ENCODE assay signal across 12 mouse cellular contexts in the genomic region with DNA sequence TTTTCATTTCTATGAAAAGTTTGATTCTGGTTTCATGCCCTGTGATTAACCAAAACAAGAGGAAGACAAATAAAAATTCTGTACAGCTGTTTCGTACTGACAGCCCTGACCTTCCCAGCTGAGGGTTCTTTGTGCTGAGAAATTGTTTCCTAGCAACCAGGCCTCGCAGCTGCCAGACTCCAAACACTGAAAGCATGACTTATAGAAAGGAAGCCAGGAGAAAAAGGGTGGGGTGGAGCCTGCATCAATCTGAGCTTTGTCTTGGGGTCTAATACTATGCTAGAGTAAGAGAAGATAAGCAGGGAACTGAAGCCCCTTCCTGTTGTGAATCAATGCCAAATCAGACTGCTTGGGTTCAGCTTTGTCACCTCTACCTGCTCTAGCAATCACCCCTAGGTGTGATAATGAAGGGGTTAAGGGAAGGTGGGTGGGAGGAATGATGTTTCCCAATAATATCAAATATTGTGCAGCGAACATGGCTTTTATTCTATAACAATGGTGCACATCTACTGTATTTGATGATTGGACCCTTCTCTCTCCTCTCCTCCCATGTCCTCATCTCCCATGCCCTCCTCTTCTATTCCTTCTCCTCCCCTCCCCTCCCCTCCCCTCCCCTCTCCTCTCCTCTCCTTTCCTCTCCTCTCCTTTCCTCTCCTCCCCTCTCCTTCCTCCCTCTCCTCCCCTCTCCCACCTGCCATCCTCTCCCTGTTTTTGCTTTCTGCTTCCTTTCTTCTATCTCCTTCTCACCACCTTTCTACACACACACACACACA. TPM values are rescaled to one million over a fixed set of nuclear protein-coding genes. Genes with fewer than 3 reads are reported as not detected.
DNase-seq lines count a peak whose midpoint lies in the region; ATAC-seq lines count a peak whose summit lies in the region.
"Had no signal": no experiment of that assay in that cellular context is flagged by ENCODE, and none has a peak within 500 bp of the region (broad histone marks: within the 10 kb centered on the region; RNA-seq: fewer than 3 reads in every experiment).

No protein-coding gene starts in this region.

- no peaks in the 10 kb centered on the region for H3K36me3 ChIP-seq in limb, embryonic 11.5 days (ENCODE audit: control insufficient read depth, insufficient read depth, low read length)
- no peaks in the 10 kb centered on the region for H3K36me3 ChIP-seq in limb, embryonic 10.5 days
- H3K36me3 ChIP-seq in embryonic facial prominence, embryonic 12.5 days: no peaks in the 10 kb centered on the region
- H3K36me3 ChIP-seq in hindbrain, embryonic 15.5 days: no peaks in the 10 kb centered on the region
- no peaks in the 10 kb centered on the region for H3K36me3 ChIP-seq in neural tube, embryonic 14.5 days (ENCODE audit: control insufficient read depth, insufficient read depth, low read length)
- H3K36me3 ChIP-seq: G1E had no signal

- DNase-seq in limb, embryonic 11.5 days (ENCODE audit: low spot score): no peak
- DNase-seq in limb, embryonic 10.5 days (ENCODE audit: low spot score): no peak
- DNase-seq in layer of hippocampus, postnatal 14 days (ENCODE audit: low spot score in 2 of 2): no peak
- no peak for DNase-seq in thymus, postnatal 36 days
- DNase-seq: cerebellum, adult 11 months; gastrocnemius, postnatal 10 days; kidney, adult 9 months had no signal

- H3K9me3 ChIP-seq in limb, embryonic 11.5 days (ENCODE audit: control insufficient read depth, low read length): no peaks in the 10 kb centered on the region
- H3K9me3 ChIP-seq in limb, embryonic 10.5 days (replicated peaks): no peaks in the 10 kb centered on the region
- no peaks in the 10 kb centered on the region for H3K9me3 ChIP-seq in embryonic facial prominence, embryonic 12.5 days
- no peaks in the 10 kb centered on the region for H3K9me3 ChIP-seq in hindbrain, embryonic 15.5 days
- H3K9me3 ChIP-seq in neural tube, embryonic 14.5 days (ENCODE audit: control insufficient read depth, low read length): no peaks in the 10 kb centered on the region
- H3K9me3 ChIP-seq: G1E had no signal

- no peaks in the 10 kb centered on the region for H3K4me1 ChIP-seq in limb, embryonic 11.5 days (ENCODE audit: control insufficient read depth, insufficient read depth, low read length)
- no peaks in the 10 kb centered on the region for H3K4me1 ChIP-seq in limb, embryonic 10.5 days
- H3K4me1 ChIP-seq in embryonic facial prominence, embryonic 12.5 days: no peaks in the 10 kb centered on the region
- H3K4me1 ChIP-seq in hindbrain, embryonic 15.5 days (replicated peaks): peaks cover 9% of the 10 kb centered on the region
- peaks cover 12% of the 10 kb centered on the region; the same call in 1 of the 2 replicates for H3K4me1 ChIP-seq in neural tube, embryonic 14.5 days (ENCODE audit: control insufficient read depth, insufficient read depth, low read length)

- H3K27me3 ChIP-seq in limb, embryonic 11.5 days (ENCODE audit: control insufficient read depth, insufficient read depth, low read length): 0 out of 2 replicates have a peak, but pooled peaks cover 2% of the 10 kb centered on the region
- peaks cover 48% of the 10 kb centered on the region for H3K27me3 ChIP-seq in limb, embryonic 10.5 days (ENCODE audit: low read depth, poor library complexity, severe bottlenecking)
- H3K27me3 ChIP-seq in embryonic facial prominence, embryonic 12.5 days: 0 out of 2 replicates have a peak, but pooled peaks cover 3% of the 10 kb centered on the region
- H3K27me3 ChIP-seq in hindbrain, embryonic 15.5 days: no peaks in the 10 kb centered on the region
- H3K27me3 ChIP-seq in neural tube, embryonic 14.5 days (ENCODE audit: control insufficient read depth, insufficient read depth, low read length): no peaks in the 10 kb centered on the region

- peak; percentile 65; the same call in 1 of the 2 replicates for ATAC-seq in limb, embryonic 11.5 days (ENCODE audit: insufficient number of reproducible peaks, low FRiP score, low TSS enrichment, low read depth)
- 0 out of 2 replicates have a peak, but pooled peaks have one; percentile 22 for ATAC-seq in embryonic facial prominence, embryonic 12.5 days (ENCODE audit: insufficient number of reproducible peaks, insufficient read depth, low FRiP score, low TSS enrichment)
- ATAC-seq in hindbrain, embryonic 15.5 days (ENCODE audit: low FRiP score, low read depth): peak; percentile 74
- peak; percentile 52 for ATAC-seq in neural tube, embryonic 14.5 days (ENCODE audit: low read depth)
- ATAC-seq in granulocyte monocyte progenitor cell, adult 5-6 weeks (replicated peaks; ENCODE audit: poor library complexity, severe bottlenecking): no peak

- no peak overlapping the region for H3K4me2 ChIP-seq in limb, embryonic 11.5 days (ENCODE audit: low read depth, severe bottlenecking)
- no peak overlapping the region for H3K4me2 ChIP-seq in embryonic facial prominence, embryonic 12.5 days (replicated peaks)
- H3K4me2 ChIP-seq in hindbrain, embryonic 15.5 days: no peak overlapping the region
- H3K4me2 ChIP-seq in neural tube, embryonic 14.5 days (ENCODE audit: low read depth, low read length): no peak overlapping the region; the same call in 1 of the 2 replicates

- H3K27ac ChIP-seq in limb, embryonic 11.5 days (replicated peaks; ENCODE audit: low read depth, low read length): no peak overlapping the region
- no peak overlapping the region for H3K27ac ChIP-seq in limb, embryonic 10.5 days
- H3K27ac ChIP-seq in embryonic facial prominence, embryonic 12.5 days: no peak overlapping the region
- H3K27ac ChIP-seq in hindbrain, embryonic 15.5 days (replicated peaks): peak overlapping the region; percentile 62
- H3K27ac ChIP-seq in neural tube, embryonic 14.5 days (ENCODE audit: low read depth, low read length): peak overlapping the region; percentile 40; the same call in 1 of the 2 replicates

- H3K9ac ChIP-seq in limb, embryonic 11.5 days (ENCODE audit: low read length): no peak overlapping the region
- no peak overlapping the region for H3K9ac ChIP-seq in embryonic facial prominence, embryonic 12.5 days
- H3K9ac ChIP-seq in hindbrain, embryonic 15.5 days: no peak overlapping the region
- H3K9ac ChIP-seq in neural tube, embryonic 14.5 days (replicated peaks; ENCODE audit: low read depth, low read length): no peak overlapping the region

- H3K4me3 ChIP-seq in limb, embryonic 11.5 days (ENCODE audit: low read depth, low read length): no peak overlapping the region
- H3K4me3 ChIP-seq in limb, embryonic 10.5 days: no peak overlapping the region
- H3K4me3 ChIP-seq in embryonic facial prominence, embryonic 12.5 days: no peak overlapping the region
- no peak overlapping the region for H3K4me3 ChIP-seq in hindbrain, embryonic 15.5 days
- no peak overlapping the region for H3K4me3 ChIP-seq in neural tube, embryonic 14.5 days (ENCODE audit: low read depth, low read length)

- WGBS in limb, embryonic 11.5 days: 66% methylated on average over 3 of the region's 3 CpGs
- 58% methylated on average over 3 of the region's 3 CpGs for WGBS in limb, embryonic 10.5 days
- WGBS in embryonic facial prominence, embryonic 12.5 days: 39% methylated on average over 3 of the region's 3 CpGs
- WGBS in hindbrain, embryonic 15.5 days: 28% methylated on average over 3 of the region's 3 CpGs
- 30% methylated on average over 3 of the region's 3 CpGs for WGBS in neural tube, embryonic 14.5 days

RNA-seq across cellular contexts. Expression of a gene that starts 26.2 kb away (rescaled TPM):
- polyA plus RNA-seq in limb, embryonic 11.5 days (2014; fragmentation: Nextera tagmentation; extraction: Ambion mirVana): 9.8 and 12.6 TPM in 2 replicates
- polyA plus RNA-seq in limb, embryonic 10.5 days (2016; fragmentation: Nextera tagmentation; extraction: Ambion mirVana): 11.0 and 15.4 TPM in 2 replicates
- 17.4 and 18.1 TPM in 2 replicates for polyA plus RNA-seq in embryonic facial prominence, embryonic 12.5 days (2016; fragmentation: Nextera tagmentation; extraction: Ambion mirVana)
- 259 and 274 TPM in 2 replicates for polyA plus RNA-seq in hindbrain, embryonic 15.5 days (2015; fragmentation: Nextera tagmentation; extraction: Ambion mirVana)
- 348 and 397 TPM in 2 replicates for polyA plus RNA-seq in neural tube, embryonic 14.5 days (2014; fragmentation: Nextera tagmentation; extraction: Ambion mirVana)
- 10 to 100 TPM; 65.9 to 73.4 TPM for total RNA-seq in layer of hippocampus, postnatal 14 days (2021)
- total RNA-seq in granulocyte monocyte progenitor cell, adult 5-6 weeks (2014; fragmentation: Nextera tagmentation): not detected in 2 replicates
- total RNA-seq in granulocyte monocyte progenitor cell, adult 5-6 weeks (2017): not detected in 2 replicates

Comparison
In these comparisons a context has a peak if more than half of its experiments do, and no peak if none do; other contexts are left out.
1. H3K27ac ChIP-seq: peak in hindbrain, embryonic 15.5 days (single experiment) and neural tube, embryonic 14.5 days (single experiment); none in limb, embryonic 11.5 days (single experiment), limb, embryonic 10.5 days (single experiment) and embryonic facial prominence, embryonic 12.5 days (single experiment).
2. RNA of a gene that starts 26.2 kb away (polyA plus RNA-seq): 348 to 397 TPM in neural tube, embryonic 14.5 days and 259 to 274 TPM in hindbrain, embryonic 15.5 days; 17.4 to 18.1 TPM in embryonic facial prominence, embryonic 12.5 days, 11.0 to 15.4 TPM in limb, embryonic 10.5 days and 9.8 to 12.6 TPM in limb, embryonic 11.5 days; every median in the first group is over 10 times any median in the second.